Mouse (Mus musculus): ENCODE measurements around the gene Olfr56. TPM values are rescaled to one million over a fixed set of nuclear protein-coding genes. Genes with fewer than 3 reads are reported as not detected.
"Not testable (repeated sequence)": the region's sequence is repeated elsewhere in the genome, so short reads cannot be mapped to it uniquely, and the experiment has no call there.

The Olfr56 gene
- total RNA-seq, 4 experiments from 2014 or later, result not detected

- DNase-seq (ENCODE audit: low spot score in 2 of 2), result not testable (repeated sequence)
Observed at GRCm38 (mm10) chr11:49051894-49052293, 73.2 kb downstream of the Olfr56 start.

- DNase-seq (ENCODE audit: low spot score in 2 of 2), result not testable (repeated sequence)
Observed at GRCm38 (mm10) chr11:49060061-49060460, 81.4 kb downstream of the Olfr56 start.

DNA sequence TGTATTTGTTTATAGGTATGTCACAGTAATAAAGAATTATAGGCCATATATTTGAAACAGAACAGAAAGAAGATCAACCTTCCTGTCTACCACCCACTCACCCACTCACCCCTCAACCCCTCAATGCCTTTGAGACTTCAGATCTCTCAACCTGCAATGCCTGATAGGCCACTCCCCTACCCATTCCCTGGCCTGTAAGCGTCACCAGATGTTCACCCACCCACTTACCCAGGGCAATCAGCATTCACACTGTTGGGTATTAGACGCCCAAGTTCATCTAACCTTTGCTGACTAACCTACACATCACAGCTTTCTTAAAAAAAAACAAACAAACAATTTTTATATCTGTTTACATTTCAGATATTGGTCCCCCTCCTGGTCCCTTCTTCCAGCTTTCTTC lies 83.2 kb downstream of the Olfr56 start:
- not testable (repeated sequence) for DNase-seq (ENCODE audit: low spot score in 2 of 2)

DNA sequence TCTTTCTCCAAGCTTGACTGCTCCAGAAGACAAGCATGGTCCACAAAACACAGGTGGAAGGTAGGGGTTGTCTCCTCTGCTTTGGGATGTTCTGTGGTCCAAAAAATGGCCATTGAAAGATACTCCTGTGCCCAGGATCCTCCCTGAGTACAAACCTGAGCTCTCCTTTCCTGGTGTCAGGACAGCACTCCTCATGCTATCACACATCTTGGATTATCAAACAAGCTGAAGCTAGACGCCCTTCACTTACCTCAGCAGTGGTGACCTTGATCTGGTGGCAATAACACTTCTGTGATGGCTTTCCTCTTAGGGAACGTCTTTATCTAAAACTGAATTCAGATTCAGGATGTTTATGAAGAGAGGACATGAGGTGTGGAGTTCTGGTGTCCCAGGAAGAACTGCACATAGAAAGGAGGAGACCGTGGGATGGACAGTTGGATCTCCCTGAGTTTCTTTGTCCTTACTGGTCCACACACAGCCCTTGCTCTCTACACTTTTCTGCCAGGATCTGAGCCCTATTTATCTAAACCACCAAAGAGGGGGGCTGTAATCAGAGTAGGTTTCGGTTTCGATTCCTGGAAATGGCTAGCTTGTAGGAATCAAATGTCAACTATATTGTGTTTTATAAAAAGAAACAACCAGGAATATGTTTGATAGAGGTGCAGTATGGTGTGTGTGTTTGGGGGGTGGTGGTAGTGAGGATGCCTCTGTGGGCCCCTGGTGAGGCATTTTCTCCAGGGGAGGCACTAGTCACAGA lies 85.2 kb downstream of the Olfr56 start, which contains the start of gene Tgtp2:
TSS of gene Tgtp2 (minus strand) at position 494 of the 757 bp plus-strand sequence.
- DNase-seq (ENCODE audit: low spot score in 2 of 2), result not testable (repeated sequence)

- DNase-seq (ENCODE audit: low spot score in 2 of 2), result no peak
Observed at GRCm38 (mm10) chr11:49068358-49068757, 89.7 kb downstream of the Olfr56 start.

DNA sequence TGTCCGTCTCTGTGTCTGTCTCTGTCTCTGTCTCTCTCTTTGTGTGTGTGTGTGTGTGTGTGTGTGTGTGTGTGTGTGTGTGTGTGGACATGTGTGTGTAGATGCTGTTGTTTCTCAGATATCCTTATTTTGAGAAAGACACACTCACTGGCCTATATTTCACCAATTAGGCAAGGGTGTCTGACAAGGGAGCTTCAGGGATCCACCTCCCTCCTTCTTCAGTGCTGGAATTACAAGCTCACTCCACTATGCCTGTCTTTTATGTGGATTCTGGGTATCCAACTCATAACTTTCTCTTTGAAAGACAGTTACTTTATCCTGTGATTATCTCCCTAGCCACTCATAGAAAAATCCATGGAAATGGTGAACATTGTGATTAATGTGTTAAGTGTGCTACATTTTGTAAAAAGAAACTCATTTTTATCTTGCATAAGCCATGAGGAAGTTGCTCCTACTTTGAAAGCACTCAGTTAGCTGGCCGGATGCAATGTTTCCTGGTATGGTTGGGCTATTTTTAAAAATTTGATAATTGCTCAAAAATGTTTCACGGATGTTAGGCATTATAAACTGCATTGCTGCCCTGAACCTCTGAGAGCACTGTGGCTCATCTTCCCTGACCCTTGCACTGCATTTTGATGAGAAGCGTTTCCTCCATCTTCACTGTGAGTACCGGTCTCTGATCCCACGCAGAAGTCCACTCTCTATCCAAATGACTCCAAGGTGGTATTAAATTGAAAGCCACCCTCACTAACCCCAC lies 97.5 kb downstream of the Olfr56 start, which contains the start of gene Ifi47:
TSS of gene Ifi47 (plus strand) at position 587 of the 757 bp plus-strand sequence.
- not testable (repeated sequence) for DNase-seq (ENCODE audit: low spot score in 2 of 2)

DNA sequence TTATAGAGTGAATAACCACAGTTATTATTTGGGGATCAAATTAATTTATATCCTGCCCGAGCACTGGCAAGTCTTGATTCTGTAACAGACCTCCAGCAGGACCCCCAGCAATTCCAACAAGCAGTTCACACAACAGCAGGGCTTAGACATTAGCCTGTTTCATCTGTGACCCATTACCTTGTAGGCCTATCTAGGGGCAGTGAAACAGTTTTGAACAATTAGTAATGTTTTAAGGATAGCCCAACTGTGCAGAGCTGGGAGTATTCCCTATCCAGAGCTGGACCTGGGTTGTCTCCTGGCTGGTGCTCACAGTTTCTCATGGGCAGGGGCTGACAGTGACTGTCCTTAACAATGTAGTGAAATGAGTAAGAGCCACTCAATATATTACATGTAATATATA lies 98.3 kb downstream of the Olfr56 start:
- no peak for DNase-seq (ENCODE audit: low spot score in 2 of 2)

- DNase-seq (ENCODE audit: low spot score in 2 of 2), result no peak
Observed at GRCm38 (mm10) chr11:49078719-49079118, 100.0 kb downstream of the Olfr56 start.

GRCm38 (mm10) chr11:49080636-49081035 lies 101.9 kb downstream of the Olfr56 start:
- DNase-seq (ENCODE audit: low spot score in 2 of 2), result no peak

- no peak for DNase-seq (ENCODE audit: low spot score in 2 of 2)
Observed at GRCm38 (mm10) chr11:49081356-49081755, 102.7 kb downstream of the Olfr56 start.

DNA sequence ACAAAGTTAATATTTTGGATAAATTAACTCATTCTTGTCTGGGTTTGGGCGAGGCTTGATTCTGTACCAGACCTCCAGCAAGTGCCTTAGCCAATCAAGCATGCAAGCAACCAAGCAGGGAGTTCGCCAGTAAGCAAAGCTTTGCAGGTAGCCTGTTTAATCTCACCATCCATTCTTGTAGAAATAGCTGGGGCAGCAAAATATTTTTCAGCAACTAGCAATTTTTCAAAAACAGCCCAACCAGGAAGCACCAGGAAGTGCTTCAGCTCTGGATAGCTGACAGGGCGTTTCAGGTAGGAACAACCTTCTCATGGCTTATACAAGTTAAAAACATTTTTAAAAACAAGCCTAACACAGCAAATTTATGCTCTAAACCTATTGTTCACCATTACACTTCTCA lies 103.2 kb downstream of the Olfr56 start:
- DNase-seq (ENCODE audit: low spot score in 2 of 2), result no peak

GRCm38 (mm10) chr11:49083146-49083545 lies 104.5 kb downstream of the Olfr56 start:
- DNase-seq (ENCODE audit: low spot score in 2 of 2), result no peak

- DNase-seq (ENCODE audit: low spot score in 2 of 2), result no peak
Observed at GRCm38 (mm10) chr11:49083808-49084207, 105.1 kb downstream of the Olfr56 start.

GRCm38 (mm10) chr11:49084385-49084784 lies 105.7 kb downstream of the Olfr56 start:
- no peak for DNase-seq (ENCODE audit: low spot score in 2 of 2)

- no peak for DNase-seq (ENCODE audit: low spot score in 2 of 2)
Observed at GRCm38 (mm10) chr11:49084875-49085274, 106.2 kb downstream of the Olfr56 start.

- DNase-seq (ENCODE audit: low spot score in 2 of 2), result no peak
Observed at GRCm38 (mm10) chr11:49086858-49087361, 108.2 kb downstream of the Olfr56 start.

DNA sequence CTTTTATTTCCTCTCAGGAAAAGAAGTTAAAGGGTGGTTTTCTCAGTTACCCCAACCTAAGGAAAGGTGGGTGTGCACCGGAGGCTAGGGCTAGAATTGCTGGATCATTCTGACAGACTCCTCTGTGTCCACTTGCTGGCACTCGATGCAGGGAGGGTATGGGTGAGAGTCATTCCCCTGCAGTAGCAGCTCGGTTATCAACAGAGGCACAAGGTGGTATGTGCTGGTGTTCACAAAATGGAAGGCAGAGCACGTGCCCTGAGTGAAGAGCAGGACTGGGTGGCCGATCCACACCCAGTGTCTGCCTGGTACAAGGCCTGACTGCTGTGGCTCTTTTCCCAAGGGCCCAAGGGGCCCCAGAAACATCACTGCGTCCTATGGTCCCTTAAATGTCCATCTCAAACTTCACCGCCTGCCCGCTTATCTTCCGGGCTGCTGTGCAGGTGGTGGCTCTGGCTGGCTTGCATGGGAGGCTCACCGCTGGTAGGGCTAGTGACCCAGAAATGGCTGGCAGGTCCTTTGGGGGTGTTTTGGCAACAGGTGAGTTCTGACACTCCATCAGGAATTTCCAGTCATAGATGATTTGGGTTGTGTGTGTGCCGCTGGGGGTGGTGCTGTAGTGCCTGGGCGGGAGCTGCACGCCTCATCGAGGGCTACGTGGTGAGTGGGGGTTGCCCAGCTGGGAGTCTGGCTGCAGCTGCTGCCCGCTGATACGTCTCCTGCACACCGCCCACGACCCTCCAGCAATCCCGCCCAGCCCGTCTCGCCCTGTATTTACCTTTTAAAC lies 109.3 kb downstream of the Olfr56 start:
- DNase-seq (ENCODE audit: low spot score in 2 of 2), result no peak

GRCm38 (mm10) chr11:49088990-49089652 lies 110.4 kb downstream of the Olfr56 start:
- no peak for DNase-seq (ENCODE audit: low spot score in 2 of 2)

- DNase-seq (ENCODE audit: low spot score in 2 of 2), result no peak
Observed at GRCm38 (mm10) chr11:49089735-49090507, 111.2 kb downstream of the Olfr56 start.

DNA sequence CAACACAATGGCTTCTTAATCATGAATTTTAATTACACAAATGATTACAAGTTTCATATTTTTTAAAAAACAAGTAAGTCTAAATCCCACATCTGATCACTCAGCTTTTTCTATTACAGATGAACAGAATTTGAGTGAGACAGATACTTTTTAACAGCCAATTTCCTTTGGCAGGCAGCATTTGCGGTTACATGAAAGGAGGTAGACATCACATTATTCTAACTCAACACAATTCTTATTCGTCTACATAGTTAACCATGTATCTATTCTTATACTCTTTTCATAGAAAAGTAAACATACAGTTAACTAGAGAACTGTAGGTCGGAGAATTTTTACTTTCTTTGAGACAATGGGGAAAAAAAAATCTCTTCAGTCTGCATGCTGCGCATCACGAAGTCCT lies 111.9 kb downstream of the Olfr56 start:
- no peak for DNase-seq (ENCODE audit: low spot score in 2 of 2)
